Mouse (Mus musculus): ENCODE measurements around the gene Olfr157.

GRCm38 (mm10) chr4:43869821-43870220, 29.8 kb upstream of the Olfr157 start:
- no peak for TF ChIP-seq CTCF (IDR thresholded peaks at IDR 0.05; ENCODE audit: low read depth, low read length)
- TF ChIP-seq POLR2A (IDR thresholded peaks at IDR 0.05; ENCODE audit: extremely low read depth, insufficient read depth, low read length) = no peak

Data from liver, adult 2 months (tissue).